Mouse (Mus musculus): ENCODE measurements around the gene Tut7.
"Not testable (repeated sequence)": the region's sequence is repeated elsewhere in the genome, so short reads cannot be mapped to it uniquely, and the experiment has no call there.

Tut7 gene

DNA sequence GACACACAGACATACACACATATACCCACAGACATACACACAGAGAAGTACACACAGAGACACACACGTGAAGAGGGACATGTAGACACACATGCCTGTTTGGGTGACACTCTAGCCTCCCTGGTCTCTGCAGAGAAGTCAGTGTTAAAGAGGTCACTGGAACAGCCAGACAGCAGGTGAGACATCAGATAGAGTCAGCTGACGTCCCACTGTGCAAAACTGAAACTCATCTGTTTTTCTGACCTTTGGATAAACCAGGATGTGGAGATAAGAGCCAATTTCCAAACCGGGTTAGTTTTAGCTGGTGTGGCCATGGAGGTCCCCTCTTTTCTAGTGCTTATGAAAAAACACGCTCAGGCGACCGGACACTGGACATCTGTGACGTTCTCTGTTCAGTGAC lies 9.5 kb upstream of the Tut7 start:
- DNase-seq, result no peak

DNA sequence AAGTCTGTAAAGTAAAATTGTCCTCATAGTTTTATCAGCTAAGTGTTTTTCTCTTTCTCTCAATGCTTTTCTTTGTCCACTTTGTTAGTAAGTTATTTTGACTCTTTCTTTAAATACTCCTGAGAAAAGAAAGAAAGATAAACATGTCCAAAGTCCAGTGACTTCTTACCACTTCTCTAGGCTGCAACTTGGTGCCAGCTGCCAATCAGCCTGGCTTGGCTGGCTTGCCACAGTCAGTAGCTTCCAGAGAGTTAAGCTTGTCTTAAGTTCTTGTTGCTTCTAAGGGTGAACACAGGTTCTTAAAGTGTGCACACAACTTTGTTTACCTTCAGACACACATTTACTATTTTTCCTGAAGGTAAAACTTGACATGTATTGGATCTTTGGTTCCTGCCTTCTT lies 3.0 kb upstream of the Tut7 start:
- no peak for DNase-seq

DNA sequence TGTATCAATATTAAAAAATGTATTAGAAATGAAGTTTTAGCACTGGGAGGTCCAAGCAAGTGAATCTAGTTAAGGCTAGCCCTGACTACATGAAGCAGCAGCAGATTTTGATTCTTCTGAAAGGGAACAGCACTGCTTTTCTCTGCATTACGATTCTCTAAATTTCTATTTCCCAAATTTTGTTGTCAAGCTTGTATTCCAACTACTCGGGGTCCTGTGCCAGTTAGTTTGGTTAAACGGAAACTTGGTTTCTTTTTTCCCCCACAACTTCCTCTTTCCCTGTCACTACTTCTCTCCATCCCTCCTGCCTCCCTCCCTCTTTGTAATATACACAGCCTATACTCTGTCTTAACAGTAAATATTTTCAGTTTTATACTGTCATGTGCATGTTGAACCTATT lies 2.1 kb downstream of the Tut7 start:
- no peak for DNase-seq

DNA sequence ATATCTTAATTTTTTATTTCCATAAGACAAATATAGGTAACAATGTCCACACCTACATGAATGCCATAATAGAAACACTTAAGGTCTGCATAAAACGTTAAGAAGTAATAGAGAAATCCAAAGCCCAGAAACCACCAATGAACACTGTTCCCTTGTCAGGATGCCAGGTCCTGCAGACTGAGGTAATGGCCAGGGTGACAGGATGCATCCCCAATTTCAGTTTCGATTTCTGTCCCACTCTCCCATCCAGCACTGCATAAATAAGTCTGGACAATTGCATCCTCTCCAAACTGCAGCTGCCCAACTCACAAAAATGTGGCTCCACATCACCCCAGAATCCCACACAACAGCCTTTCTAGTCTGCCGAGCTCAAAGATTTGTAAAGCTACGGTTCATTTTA lies 2.8 kb downstream of the Tut7 start:
- peak in 1 of 2 experiments; percentile 21 for DNase-seq

DNA sequence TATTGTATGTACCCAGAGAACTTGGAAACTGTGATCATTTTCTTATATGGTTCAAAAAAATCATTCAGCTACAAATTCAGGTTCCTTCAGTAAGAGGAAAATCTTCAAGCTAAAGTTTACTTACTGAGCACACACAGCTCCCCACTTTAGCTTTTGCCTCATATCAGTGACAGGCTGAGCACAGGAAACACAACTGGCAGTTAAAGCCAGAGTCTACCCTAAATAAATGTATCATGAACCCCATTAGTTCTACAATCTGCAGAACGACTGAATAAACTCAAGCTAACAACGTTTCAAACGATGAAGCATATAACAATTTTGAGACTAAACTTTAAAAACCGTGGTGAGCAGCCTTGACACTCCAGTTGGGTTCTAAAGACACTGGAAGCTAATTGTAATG lies 5.6 kb downstream of the Tut7 start:
- DNase-seq, result no peak

DNA sequence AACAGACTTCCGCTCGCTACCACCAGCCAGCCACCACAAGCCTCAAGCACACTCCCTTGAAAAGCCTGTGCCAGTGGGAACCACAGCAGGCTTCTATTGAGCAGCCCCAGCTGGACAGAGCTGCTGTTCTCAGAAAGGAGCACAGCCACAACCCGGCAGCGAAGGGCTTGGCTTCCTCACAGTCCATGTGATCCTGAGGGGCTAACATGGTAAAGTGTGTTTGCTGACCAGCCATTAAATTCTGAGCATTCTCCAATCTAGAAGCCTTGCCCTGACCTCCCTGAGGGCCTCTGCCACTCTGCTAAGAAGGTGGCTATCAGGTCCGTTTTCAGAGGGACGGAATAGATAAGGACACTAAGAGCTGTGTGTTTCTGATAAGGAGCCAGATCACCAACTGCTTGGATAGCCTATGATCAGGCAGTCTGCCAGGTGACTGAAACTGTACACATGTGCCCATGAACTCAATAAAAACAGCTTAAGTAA lies 8.8 kb downstream of the Tut7 start:
- no peak for DNase-seq

DNA sequence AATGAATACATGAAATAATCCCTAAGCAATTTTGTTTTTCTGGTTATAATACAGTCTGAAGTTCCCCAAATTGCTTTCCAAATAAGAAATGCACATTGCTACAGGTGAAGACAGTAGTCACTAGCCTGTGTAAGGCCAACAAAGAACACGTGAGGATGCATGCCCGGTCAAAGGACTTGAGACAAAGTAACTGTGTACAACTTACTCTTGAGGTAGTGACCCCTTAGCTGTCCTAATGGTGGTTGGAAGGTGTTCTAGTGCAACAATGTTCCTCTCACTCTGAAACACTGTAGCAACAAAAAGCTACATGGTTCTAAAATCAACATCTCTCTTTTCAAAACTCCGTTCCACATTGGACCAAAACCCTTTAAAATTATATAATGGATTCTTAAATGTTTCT lies 11.4 kb downstream of the Tut7 start:
- no peak for DNase-seq

DNA sequence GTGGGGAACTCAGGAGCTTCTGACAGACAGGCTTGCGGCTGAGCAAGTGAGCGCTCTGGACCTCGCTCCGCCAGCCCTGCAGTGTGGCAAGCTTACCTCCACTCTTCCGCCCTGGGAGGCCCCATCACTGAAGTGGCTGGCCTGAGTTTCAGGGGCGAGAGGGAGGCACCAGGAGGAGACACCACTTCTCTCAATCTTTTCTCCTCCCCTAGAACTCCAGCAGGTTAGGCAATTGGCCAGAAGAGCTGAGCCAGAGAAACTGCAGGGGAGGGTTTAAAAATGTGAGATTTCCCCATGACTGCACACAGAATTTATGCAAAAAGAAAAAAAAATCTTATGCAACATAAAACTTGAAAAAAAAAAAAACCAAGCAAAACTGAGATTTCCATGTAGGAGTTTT lies 21.9 kb downstream of the Tut7 start:
- DNase-seq, result peak; percentile 24 to 33

DNA sequence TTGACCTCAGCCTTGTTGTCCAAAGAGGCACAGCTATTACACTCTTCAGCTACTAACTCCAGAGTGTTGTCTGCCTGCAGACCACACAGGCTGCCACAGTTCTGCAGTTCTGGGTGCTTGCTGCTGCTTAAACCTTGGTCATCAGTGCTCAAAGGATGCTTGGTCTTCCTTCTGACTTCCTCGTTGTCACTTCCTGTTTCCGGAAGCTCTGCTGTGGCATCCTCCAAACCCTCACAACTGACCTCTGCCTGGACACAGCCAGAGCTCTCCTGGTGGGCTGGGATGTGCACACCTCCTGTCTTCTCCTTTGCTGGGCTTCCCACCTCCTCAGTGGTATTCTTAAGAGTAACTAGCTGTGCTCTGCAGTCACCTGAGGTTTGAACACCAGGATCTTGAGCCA lies 22.9 kb downstream of the Tut7 start:
- DNase-seq, result no peak

DNA sequence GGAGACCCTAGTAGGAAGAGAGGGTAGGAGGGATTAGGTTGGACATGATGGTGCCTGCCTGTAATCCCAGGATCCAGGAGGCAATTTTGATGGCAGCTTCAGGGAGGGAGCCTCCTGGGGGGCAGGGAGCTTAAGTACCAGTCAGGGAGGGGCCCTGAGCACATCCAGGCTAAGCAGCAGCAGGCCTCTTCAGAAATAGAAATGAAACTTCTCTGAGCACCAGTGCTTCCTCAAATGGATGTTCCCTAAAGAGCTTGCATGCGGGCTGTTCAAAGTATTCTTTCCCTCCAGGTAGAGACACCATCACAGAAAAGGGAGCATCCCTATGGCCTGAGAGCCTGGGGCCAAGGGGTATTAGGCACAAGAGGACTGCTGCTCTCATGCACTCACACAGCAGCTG lies 24.6 kb downstream of the Tut7 start:
- DNase-seq, result no peak

DNA sequence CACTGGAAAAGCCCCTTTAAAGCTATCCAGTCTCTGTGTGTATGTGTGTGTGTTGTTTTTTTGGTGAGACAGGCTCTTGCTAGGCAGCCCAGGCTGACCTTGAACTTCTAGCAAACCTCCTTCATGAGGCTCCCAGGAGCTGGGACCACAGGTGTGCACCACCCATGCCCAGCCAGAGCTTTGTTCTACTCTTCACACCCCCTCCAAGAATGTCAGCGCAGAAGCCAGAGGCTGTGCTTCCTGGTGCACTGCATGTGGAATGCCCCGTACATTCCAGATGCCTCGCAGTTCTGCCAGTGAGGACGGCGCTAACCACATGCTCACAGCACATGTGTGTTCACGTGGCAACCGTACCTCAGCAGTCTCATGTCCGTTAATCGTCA lies 26.5 kb downstream of the Tut7 start:
- no peak for DNase-seq

DNA sequence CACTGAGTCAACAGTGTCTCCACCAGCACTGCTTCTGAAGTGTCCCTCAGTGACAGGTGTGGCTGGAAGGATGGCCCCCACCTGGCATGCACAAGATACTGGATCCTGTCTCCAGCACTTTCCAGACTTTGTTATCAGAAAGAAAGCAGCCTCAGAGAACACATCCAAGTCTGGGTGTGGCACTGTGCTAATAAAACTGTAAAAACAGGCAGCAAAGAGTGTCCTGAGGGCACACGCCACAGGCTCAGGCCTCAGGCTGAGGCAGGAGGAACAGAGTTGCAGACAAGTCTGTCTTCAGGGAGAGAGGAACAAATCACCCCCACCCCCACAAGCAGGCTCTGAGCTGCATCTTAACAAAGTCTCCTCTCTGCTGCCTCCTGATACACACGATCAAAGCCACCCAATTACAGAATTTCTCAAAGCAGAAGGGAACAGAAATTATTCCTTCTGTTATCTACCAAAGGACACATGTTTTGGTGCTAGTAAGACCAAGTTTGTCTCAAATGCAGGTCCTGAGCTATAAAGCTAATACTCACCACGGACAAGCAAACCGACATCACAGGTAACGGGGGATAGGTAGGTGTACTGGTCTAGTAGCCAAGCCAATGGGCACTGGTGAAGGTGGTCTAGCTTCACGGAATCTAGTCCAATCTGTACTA lies 27.0 kb downstream of the Tut7 start:
- DNase-seq, result no peak

DNA sequence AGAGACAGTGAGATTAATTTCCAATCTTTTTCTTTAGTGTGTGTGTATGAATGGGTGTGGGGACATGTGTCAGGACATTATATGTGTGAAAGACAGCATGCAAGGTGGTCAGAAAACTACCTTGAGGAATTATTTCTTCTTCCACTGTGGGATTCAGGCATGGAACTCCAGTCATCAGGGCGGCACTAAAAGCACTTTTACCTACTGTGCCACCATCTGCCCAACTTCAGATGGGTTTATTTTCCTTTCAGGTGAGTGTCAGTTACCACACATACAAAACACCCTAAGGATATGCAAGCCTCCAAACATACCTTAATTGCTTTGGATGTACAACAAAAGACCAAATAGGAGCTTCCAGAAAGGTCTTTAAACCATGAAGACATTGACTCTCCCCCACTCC lies 28.2 kb downstream of the Tut7 start:
- DNase-seq, result peak; percentile 36 to 51

DNA sequence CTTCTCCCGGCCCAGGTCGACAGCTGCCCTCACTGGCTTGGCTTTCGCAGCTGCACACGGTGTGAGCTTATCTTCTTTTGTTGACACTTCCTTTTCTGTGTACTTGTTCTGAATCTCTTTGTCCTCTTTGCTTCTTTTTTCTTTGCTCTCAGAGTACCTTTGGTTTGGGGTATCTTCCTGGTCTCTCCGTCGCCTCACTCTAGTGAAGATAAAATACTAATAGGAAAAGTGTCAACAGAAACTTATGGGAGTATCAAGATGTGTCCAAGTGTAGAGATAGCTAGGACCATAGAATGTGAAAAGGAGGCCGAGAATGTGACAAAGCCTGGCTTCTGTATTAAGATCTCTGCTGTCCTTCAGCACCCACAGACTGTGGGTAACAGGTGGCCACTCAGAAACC lies 40.8 kb downstream of the Tut7 start, which contains the start of gene Gm49354:
Gene Gm49354 (minus strand): TSS at position 101 of the 400 bp plus-strand sequence.
- no peak for DNase-seq

DNA sequence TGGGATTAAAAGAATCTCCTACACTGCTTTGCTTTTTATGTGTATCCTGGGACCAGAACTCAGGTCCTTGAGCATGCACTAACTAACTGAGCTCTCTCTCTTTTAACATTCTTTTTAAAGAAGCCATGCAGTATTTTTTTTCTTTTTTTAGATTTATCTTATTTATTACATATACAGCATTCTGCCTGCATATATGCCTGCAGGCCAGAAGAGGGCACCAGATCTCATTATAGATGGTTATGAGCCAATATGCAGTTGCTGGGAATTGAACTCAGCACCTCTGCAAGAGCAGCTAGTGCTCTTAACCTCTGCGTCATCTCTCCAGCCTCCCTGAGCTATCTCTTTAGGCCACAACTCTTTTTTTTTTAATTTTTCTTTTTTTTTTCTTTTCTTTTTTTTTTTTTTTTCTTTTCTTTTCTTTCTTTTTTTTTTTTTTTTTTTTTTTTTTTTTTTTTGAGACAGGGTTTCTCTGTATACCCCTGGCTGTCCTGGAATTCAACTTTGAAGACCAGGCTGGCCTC lies 43.1 kb downstream of the Tut7 start:
- not testable (repeated sequence) for DNase-seq

DNA sequence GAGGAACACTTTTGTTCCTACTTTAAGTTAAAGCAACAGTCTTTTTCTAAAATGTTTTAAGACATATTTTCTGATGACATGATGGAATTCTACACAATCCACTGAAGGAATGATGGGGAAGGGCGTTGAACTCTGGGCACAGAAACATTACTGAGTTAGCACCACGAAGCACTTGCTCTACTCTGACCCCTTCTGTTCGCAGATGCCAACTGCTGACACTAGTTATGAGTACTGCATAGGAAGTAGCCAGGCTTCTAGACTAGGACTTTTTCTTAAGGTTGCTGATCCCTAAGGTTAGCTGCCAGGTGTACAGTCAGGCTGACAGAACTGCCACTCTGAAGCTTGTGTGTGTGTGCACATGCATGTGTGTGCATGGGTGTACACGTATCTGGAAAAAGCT lies 43.7 kb downstream of the Tut7 start:
- DNase-seq, result no peak

DNA sequence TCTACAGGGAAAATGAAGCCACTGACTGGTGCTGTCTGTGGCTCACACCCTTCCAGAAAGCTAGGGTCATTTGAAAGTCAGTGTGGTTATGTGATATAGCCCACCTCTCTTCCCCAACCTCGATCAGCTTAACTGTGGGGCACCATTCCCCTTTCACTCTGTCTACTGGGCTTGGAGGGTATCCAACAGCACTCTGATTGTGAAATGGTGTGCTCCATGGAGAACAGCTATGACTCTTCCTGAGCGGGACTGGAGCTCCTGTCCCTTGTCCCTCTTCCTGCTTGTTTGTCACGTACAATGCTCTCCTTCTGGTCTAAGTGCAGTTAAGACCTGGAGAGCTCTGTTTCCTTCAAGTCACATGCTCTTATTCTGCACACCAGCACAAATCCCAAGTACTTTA lies 47.8 kb downstream of the Tut7 start:
- DNase-seq, result no peak

DNA sequence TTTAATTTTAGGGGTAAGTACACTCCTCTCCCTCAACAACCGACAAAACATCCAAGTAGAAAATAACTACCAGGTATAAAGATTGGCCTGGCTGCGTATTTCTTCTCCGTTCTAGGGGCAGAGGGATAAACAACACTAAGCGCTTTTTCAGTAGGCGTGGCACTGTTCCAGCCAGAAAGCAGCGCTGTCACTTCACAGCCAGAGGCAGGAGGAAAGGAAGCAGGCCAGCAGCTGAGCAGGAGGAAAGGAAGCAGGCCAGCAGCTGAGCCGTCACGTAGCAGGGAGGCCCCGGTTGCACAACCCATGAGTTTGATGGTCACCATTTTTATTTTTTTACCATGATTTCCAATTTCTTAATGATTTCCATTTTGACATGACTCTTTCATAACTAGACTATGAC lies 51.7 kb downstream of the Tut7 start:
- peak; percentile 31 to 63 for DNase-seq

DNA sequence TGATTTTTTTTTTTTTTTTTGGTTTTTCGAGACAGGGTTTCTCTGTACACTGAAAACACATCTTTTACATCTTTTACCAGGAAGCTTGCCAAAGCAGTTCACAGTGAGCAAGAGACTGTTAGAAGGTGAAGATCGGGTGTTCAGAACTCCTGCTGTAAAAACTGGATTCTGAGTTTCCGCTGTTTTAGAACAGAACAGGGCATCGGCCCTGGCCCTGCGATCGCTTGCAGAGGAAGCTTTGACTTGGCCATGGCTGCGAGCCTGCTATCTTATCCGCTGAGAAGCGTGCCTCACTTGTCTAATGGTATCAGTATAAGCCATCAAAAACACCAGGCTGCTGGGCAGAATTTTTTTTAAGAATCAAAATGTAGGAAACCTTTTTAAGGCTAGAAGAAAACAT lies 52.1 kb downstream of the Tut7 start:
- DNase-seq, result peak; percentile 28 to 38

DNA sequence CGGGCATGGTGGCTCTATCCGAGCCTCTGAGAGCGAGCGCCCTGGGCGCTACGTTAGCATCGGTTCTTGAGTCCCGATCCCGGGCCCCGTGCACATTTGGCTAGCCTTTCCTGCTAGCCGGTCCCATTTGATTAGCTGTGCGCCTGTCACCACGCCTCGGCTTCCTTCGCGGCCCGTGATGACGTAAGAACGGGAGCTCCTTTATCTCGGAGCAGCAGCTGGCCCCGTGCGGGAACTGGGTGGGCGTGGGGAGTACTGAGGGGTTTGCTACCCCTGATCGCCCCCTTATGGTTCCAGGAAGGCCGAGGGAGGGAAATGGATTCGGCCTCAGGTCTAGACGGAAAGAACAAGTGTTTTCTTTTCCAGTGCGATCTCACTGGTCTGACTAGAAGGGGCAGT lies 52.8 kb downstream of the Tut7 start:
- peak; percentile 83 to 84 for DNase-seq

DNA sequence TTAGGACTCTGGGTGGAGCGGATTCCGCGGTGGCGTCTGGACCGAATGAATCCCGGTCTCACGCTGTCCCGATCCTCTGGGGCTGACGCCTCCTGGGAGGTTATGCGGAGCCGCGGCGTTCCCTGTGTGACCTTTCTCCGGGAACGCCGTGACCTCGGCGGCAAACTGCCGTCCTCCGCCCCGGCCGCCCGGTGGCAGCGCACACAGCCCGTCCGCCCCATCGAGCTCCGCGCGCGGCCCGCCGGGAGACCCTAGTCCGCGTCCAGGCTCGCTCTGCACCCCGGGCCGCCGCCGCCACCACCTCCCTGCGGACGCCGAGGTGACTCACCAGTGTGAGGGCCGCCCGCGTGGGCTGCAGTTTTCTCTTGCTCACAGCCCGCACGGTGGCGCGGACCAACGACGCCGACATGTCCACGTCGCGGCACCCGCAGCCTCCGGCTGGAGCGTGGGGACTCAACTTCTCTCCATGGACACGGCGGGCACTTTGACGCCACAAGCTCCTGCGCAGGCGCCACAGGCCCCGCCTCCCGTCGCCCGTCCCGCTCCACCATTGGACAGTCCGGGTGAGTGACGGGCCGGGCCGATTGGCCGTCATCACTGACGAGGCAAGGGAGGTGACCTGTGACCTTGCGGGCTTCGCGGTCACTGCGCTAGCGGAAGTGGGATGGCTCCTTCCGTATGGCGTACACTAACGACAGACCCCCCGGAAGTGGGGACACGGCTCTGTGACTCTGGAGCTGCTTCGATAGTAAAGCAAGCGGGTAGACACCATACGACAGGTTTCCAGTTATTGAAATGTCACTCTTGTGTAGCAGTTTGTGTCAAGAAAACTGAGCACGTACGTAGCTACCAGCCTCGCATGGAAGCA lies 53.4 kb downstream of the Tut7 start, which contains the start of gene Isca1:
Gene Isca1 (minus strand): TSS at position 515 of the 868 bp plus-strand sequence.
- DNase-seq, result peak; percentile 99 to 100

DNA sequence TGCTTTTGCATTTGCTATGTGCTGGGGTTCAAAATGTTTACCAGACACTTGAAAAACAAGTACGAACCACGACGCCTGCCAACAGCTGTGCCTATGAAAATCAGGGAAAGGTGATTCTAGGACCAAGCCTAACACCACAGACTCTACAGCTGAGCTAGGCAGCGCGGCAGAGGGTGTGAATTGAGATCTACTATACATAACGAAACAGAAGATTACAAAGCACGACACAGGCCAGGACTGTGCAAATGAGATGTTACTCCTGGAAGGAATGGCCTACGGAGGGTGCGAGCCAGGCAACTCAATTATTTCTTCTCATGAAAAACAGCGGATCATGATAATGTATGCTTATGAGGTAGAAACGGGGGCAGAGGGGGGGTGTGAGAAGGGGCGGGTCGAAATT lies 54.4 kb downstream of the Tut7 start:
- peak in 1 of 2 experiments; percentile 15 for DNase-seq

DNA sequence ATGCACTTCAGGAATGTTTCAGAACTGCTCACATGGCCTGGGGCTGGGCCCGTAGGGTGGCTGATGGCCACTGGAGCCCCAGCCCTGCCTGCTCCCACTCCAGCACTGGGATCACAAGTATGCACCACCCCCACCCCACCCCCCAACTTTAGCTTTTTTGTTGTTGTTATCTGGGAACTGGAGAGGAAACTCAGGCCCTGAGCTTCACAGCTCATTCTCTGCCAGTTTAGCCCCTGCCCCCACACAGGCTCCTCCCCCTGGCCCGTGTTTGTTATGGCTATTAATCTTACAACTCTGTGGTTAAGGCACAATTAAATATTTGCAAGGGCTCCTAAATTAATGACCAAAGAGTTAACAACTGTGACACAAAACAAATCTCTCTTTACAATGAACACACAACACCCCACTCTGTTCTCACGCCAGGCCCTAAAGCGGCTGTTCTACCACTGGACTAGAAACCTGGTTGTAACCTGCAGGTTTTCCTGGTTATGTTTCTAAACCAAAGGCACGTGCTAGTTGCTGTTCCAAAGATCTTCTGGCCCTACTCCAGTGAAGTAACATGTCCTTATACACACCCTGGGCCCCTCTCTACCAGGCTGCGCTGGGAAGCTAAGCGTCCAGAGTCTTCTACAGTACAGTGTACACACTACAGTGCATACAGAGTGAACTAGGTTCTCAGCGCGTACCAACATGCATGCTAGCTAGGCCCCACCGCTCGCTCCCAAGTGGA lies 56.0 kb downstream of the Tut7 start:
- DNase-seq, result no peak
